Mouse (Mus musculus) heart, embryonic 11.5 days (tissue): ENCODE data around the gene Plekhg2. TPM values are rescaled to one million over a fixed set of nuclear protein-coding genes. Genes with fewer than 3 reads are reported as not detected.

ENCODE experiments used
- ATAC-seq: fragments of 200-750 bp; cut with Nextera tagmentation; replicated peaks from 2 replicates; pipeline ENCODE4 v1.8.0; 2017; ENCODE audit warnings: moderate library complexity; ENCODE audit not compliant: insufficient number of reproducible peaks, low FRiP score, low TSS enrichment
- H3K27ac ChIP-seq: fragments of 300-500 bp; sonication (generic); 2 replicates; pipeline ENCODE4 v1.5.1; 2014; ENCODE audit warnings: mild to moderate bottlenecking, low read depth, low read length
- H3K27me3 ChIP-seq: fragments of 300-500 bp; sonication (generic); 2 replicates; pipeline ENCODE4 v1.6.1; 2014; ENCODE audit warnings: mild to moderate bottlenecking, low read length, mixed read lengths; ENCODE audit not compliant: control insufficient read depth, insufficient read depth
- H3K36me3 ChIP-seq: fragments of 300-500 bp; sonication (generic); 2 replicates; pipeline ENCODE4 v1.6.1; 2014; ENCODE audit warnings: mild to moderate bottlenecking, low read length, moderate library complexity, mixed read lengths; ENCODE audit not compliant: control insufficient read depth, insufficient read depth
- H3K4me1 ChIP-seq: fragments of 300-500 bp; sonication (generic); 2 replicates; pipeline ENCODE4 v1.6.1; 2014; ENCODE audit warnings: low read length; ENCODE audit not compliant: control insufficient read depth, insufficient read depth
- H3K4me2 ChIP-seq: fragments of 300-500 bp; sonication (generic); 2 replicates; pipeline ENCODE4 v1.6.1; 2014; ENCODE audit warnings: mild to moderate bottlenecking, moderate library complexity
- H3K4me3 ChIP-seq: fragments of 300-500 bp; sonication (generic); 2 replicates; pipeline ENCODE4 v1.5.1; 2014; ENCODE audit warnings: low read depth, low read length
- H3K9ac ChIP-seq: fragments of 300-500 bp; sonication (generic); 2 replicates; pipeline ENCODE4 v1.6.1; 2014; ENCODE audit warnings: mild to moderate bottlenecking, low read depth, low read length, moderate library complexity
- H3K9me3 ChIP-seq: fragments of 300-500 bp; sonication (generic); replicated peaks from 2 replicates; pipeline ENCODE4 v1.6.1; 2016; ENCODE audit warnings: low read length; ENCODE audit not compliant: control insufficient read depth
- WGBS: fragments of 180-500 bp; shearing (Covaris S2); extraction: QIAGEN DNeasy Blood & Tissue Kit; methylation state at CpG from one replicate; pipeline ENCODE4 v1.1.7; 2014; ENCODE audit not compliant: insufficient replicate concordance; 5-methylcytosine and 5-hydroxymethylcytosine counted together
- polyA plus RNA-seq: library from polyadenylated mRNA; unstranded; fragments of >200 nt; fragmentation: Nextera tagmentation; extraction: Ambion mirVana; gene quantifications from 2 replicates; pipeline ENCODE4 v1.2.1, GENCODE M21; 2014

Plekhg2 gene
- polyA plus RNA-seq = 44.6 and 47.8 TPM in 2 replicates

- H3K4me1 ChIP-seq = peaks cover 34% of the 10 kb centered on the region
- WGBS = under 1% methylated on average over 66 of the region's 66 CpGs
- peaks cover 14% of the 10 kb centered on the region for H3K36me3 ChIP-seq
- peak within 1 kb of the TSS; percentile 89 for H3K4me3 ChIP-seq
- H3K9me3 ChIP-seq = no peaks in the 10 kb centered on the region
- peak within 1 kb of the TSS; percentile 91 for H3K27ac ChIP-seq
- peak within 1 kb of the TSS; percentile 97 for H3K4me2 ChIP-seq
- peak within 1 kb of the TSS; percentile 97 for H3K9ac ChIP-seq
- peak; percentile 86 for ATAC-seq
- H3K27me3 ChIP-seq = no peaks in the 10 kb centered on the region
These were observed at the start of gene Plekhg2 for GRCm38 (mm10) chr7:28372251-28373108. Gene Plekhg2, minus strand, starts transcription at chr7:28372599.

GRCm38 (mm10) chr7:28419416-28419815 is 47.0 kb upstream of the Plekhg2 start:
- H3K4me2 ChIP-seq = no peak overlapping the region
- H3K4me3 ChIP-seq = no peak overlapping the region
- H3K36me3 ChIP-seq = peaks cover 26% of the 10 kb centered on the region
- WGBS = 96% methylated on average over 2 of the region's 2 CpGs
- H3K27ac ChIP-seq = no peak overlapping the region
- H3K9ac ChIP-seq = no peak overlapping the region
- ATAC-seq = no peak
- H3K27me3 ChIP-seq = no peaks in the 10 kb centered on the region
- H3K9me3 ChIP-seq = no peaks in the 10 kb centered on the region
- no peaks in the 10 kb centered on the region for H3K4me1 ChIP-seq

- H3K36me3 ChIP-seq = peaks cover 33% of the 10 kb centered on the region
- no peak overlapping the region for H3K27ac ChIP-seq
- no peaks in the 10 kb centered on the region for H3K9me3 ChIP-seq
- peak; percentile 31; the same call in 1 of the 2 replicates for ATAC-seq
- no peak overlapping the region for H3K4me3 ChIP-seq
- no peak overlapping the region for H3K4me2 ChIP-seq
- H3K9ac ChIP-seq = no peak overlapping the region
- H3K4me1 ChIP-seq = no peaks in the 10 kb centered on the region
- 69% methylated on average over 8 of the region's 8 CpGs for WGBS
- no peaks in the 10 kb centered on the region for H3K27me3 ChIP-seq
These were observed 45.8 kb upstream of the Plekhg2 start for GRCm38 (mm10) chr7:28418096-28418670.

- Histone ChIP-seq H3K27me3 (no peaks in the 10 kb centered on the region), H3K4me3 (no peak overlapping the region), H3K4me1 (no peaks in the 10 kb centered on the region), H3K9me3 (no peaks in the 10 kb centered on the region), H3K27ac (no peak overlapping the region), H3K9ac (no peak overlapping the region), H3K4me2 (no peak overlapping the region), H3K36me3 (peaks cover 28% of the 10 kb centered on the region)
- ATAC-seq = no peak
These were observed 45.0 kb upstream of the Plekhg2 start for GRCm38 (mm10) chr7:28417368-28417767.

- Histone ChIP-seq H3K27me3 (no peaks in the 10 kb centered on the region), H3K9me3 (no peaks in the 10 kb centered on the region), H3K9ac (no peak overlapping the region), H3K4me1 (no peaks in the 10 kb centered on the region), H3K4me3 (no peak overlapping the region), H3K4me2 (no peak overlapping the region), H3K27ac (no peak overlapping the region), H3K36me3 (peaks cover 20% of the 10 kb centered on the region)
- 86% methylated on average over 4 of the region's 4 CpGs for WGBS
- ATAC-seq = no peak
These were observed 40.4 kb upstream of the Plekhg2 start for GRCm38 (mm10) chr7:28412826-28413225.

GRCm38 (mm10) chr7:28410841-28411475 is 38.6 kb upstream of the Plekhg2 start:
- H3K27ac ChIP-seq = no peak overlapping the region
- no peak overlapping the region for H3K9ac ChIP-seq
- no peaks in the 10 kb centered on the region for H3K27me3 ChIP-seq
- no peak overlapping the region for H3K4me3 ChIP-seq
- WGBS = 85% methylated on average over 3 of the region's 3 CpGs
- no peaks in the 10 kb centered on the region for H3K9me3 ChIP-seq
- ATAC-seq = no peak
- H3K36me3 ChIP-seq = peaks cover 30% of the 10 kb centered on the region
- no peak overlapping the region for H3K4me2 ChIP-seq
- H3K4me1 ChIP-seq = no peaks in the 10 kb centered on the region

- H3K4me1 ChIP-seq = no peaks in the 10 kb centered on the region
- no peaks in the 10 kb centered on the region for H3K9me3 ChIP-seq
- no peak overlapping the region for H3K27ac ChIP-seq
- H3K27me3 ChIP-seq = no peaks in the 10 kb centered on the region
- H3K36me3 ChIP-seq = peaks cover 56% of the 10 kb centered on the region
- ATAC-seq = no peak
- H3K4me2 ChIP-seq = no peak overlapping the region
- no peak overlapping the region for H3K9ac ChIP-seq
- 64% methylated on average over 3 of the region's 3 CpGs for WGBS
- H3K4me3 ChIP-seq = no peak overlapping the region
These were observed 29.5 kb upstream of the Plekhg2 start for GRCm38 (mm10) chr7:28401942-28402341.

- Histone ChIP-seq H3K27me3 (no peaks in the 10 kb centered on the region), H3K9ac (no peak overlapping the region), H3K4me3 (no peak overlapping the region), H3K9me3 (no peaks in the 10 kb centered on the region), H3K36me3 (peaks cover 50% of the 10 kb centered on the region), H3K27ac (no peak overlapping the region), H3K4me1 (no peaks in the 10 kb centered on the region), H3K4me2 (no peak overlapping the region)
- 100% methylated on average over 1 of the region's 1 CpGs for WGBS
- ATAC-seq = peak; percentile 27; the same call in 1 of the 2 replicates
These were observed 28.6 kb upstream of the Plekhg2 start for GRCm38 (mm10) chr7:28401030-28401429.
